Mouse (Mus musculus): ENCODE data around the gene Il31. TPM values are rescaled to one million over a fixed set of nuclear protein-coding genes. Genes with fewer than 3 reads are reported as not detected.

Gene Il31
- total RNA-seq, 2 experiments from 2014 or later: not detected

Small RNA genes within 50 kb of the gene (microRNA-seq; reads per million reads assigned to microRNA genes)
- 1.7 to 2.6 reads per million in 2 experiments for gene Mir7647

Other genes starting within 250 kb of the Il31 start
- 1 to 10 TPM; 1.5 to 1.7 TPM for gene Wdr66, start 237.4 kb downstream of the Il31 start, total RNA-seq (2021)
- gene Bcl7a, start 145.7 kb downstream of the Il31 start, total RNA-seq (2021): 10 to 100 TPM; 11.9 to 14.2 TPM
- 10 to 100 TPM; 24.7 to 26.3 TPM for gene Mlxip, start 94.7 kb downstream of the Il31 start, total RNA-seq (2021)
- not detected for gene Lrrc43, start 184 bp downstream of the Il31 start, total RNA-seq (2021)
- gene B3gnt4, start 21.0 kb upstream of the Il31 start, total RNA-seq (2021): not detected
- 10 to 100 TPM; 54.5 to 59.1 TPM for gene Diablo, start 34.7 kb upstream of the Il31 start, total RNA-seq (2021)
- not detected for gene Gm49027, start 36.0 kb upstream of the Il31 start, total RNA-seq (2021)
- 10 to 100 TPM; 34.6 to 34.8 TPM for gene Vps33a, start 83.5 kb upstream of the Il31 start, total RNA-seq (2021)
- gene Clip1, start 195.1 kb upstream of the Il31 start, total RNA-seq (2021): 100 to 1,000 TPM; 135 to 144 TPM
- gene Zcchc8, start 231.6 kb upstream of the Il31 start, total RNA-seq (2021): 10 to 100 TPM; 39.4 to 49.5 TPM